Mouse (Mus musculus) MEL (cell line): ENCODE results near the gene Cdh13. TPM values are rescaled to one million over a fixed set of nuclear protein-coding genes. Genes with fewer than 3 reads are reported as not detected.

ENCODE experiments used
- DNase-seq: peaks from one replicate; pipeline ENCODE4 v3.0.0; 2011; ENCODE audit warnings: low read depth, low spot score
- H3K27ac ChIP-seq: 2 replicates; pipeline ENCODE4 v1.5.1; 2012; ENCODE audit warnings: low read depth, mild to moderate bottlenecking, control low read depth, low read length, moderate library complexity; ENCODE audit not compliant: control insufficient read depth
- H3K27me3 ChIP-seq, 2 experiments: fragments of 150-350 bp in 1 of 2; sonication (generic) in 1 of 2; 2 replicates each; pipeline ENCODE4 v1.6.1; 2012; ENCODE audit warnings: low read length in 2 of 2, mild to moderate bottlenecking in 2 of 2, improper control_type of control experiment in 1 of 2, moderate library complexity in 1 of 2; ENCODE audit not compliant: insufficient read depth in 2 of 2, control insufficient read depth in 1 of 2
- H3K36me3 ChIP-seq, 2 experiments: 2 replicates each; pipeline ENCODE4 v1.6.1; 2012 to 2014; ENCODE audit warnings: low read length in 2 of 2, improper control_type of control experiment in 1 of 2, inconsistent platforms in 1 of 2, mild to moderate bottlenecking in 1 of 2; ENCODE audit not compliant: insufficient read depth in 2 of 2, control insufficient read depth in 1 of 2
- H3K4me1 ChIP-seq, 2 experiments: fragments of 150-350 bp in 1 of 2; sonication (generic) in 1 of 2; 2 replicates each; pipeline ENCODE4 v1.6.1; 2012; ENCODE audit warnings: low read length in 2 of 2, improper control_type of control experiment in 1 of 2, mild to moderate bottlenecking in 1 of 2; ENCODE audit not compliant: insufficient read depth in 2 of 2, control insufficient read depth in 1 of 2
- H3K4me3 ChIP-seq, 2 experiments: fragments of 150-350 bp in 1 of 2; sonication (generic) in 1 of 2; 2 replicates each; pipeline ENCODE4 v1.5.1; 2012; ENCODE audit warnings: low read depth in 2 of 2, low read length in 2 of 2, mild to moderate bottlenecking in 2 of 2, moderate library complexity in 2 of 2, control low read depth in 1 of 2, improper control_type of control experiment in 1 of 2; ENCODE audit not compliant: control insufficient read depth in 1 of 2, insufficient read depth in 1 of 2
- H3K79me2 ChIP-seq: 2 replicates; pipeline ENCODE4 v1.6.1; 2012; ENCODE audit warnings: mild to moderate bottlenecking, low read length, moderate library complexity; ENCODE audit not compliant: control insufficient read depth, poor library complexity, insufficient read depth
- H3K9ac ChIP-seq: 2 replicates; pipeline ENCODE4 v1.6.1; 2012; ENCODE audit warnings: low read depth, mild to moderate bottlenecking, control low read depth, low read length, moderate library complexity; ENCODE audit not compliant: control insufficient read depth, poor library complexity, severe bottlenecking
- H3K9me3 ChIP-seq: fragments of 150-350 bp; sonication (generic); replicated peaks from 2 replicates; pipeline ENCODE4 v1.6.1; 2012; ENCODE audit warnings: mild to moderate bottlenecking, low read length, improper control_type of control experiment, moderate library complexity; ENCODE audit not compliant: insufficient read depth
- BHLHE40 ChIP-seq: IDR thresholded peaks from 2 replicates; pipeline ENCODE4 v1.6.1; 2012; ENCODE audit warnings: low read depth, mild to moderate bottlenecking, inconsistent platforms, low read length, improper control_type of control experiment, borderline replicate concordance
- CHD1 ChIP-seq: IDR thresholded peaks from 2 replicates; pipeline ENCODE4 v1.6.1; 2012; ENCODE audit warnings: low read depth, mild to moderate bottlenecking, inconsistent platforms, low read length, improper control_type of control experiment
- CHD2 ChIP-seq: IDR thresholded peaks from 2 replicates; pipeline ENCODE4 v1.6.1; 2011; ENCODE audit warnings: low read length, improper control_type of control experiment
- E2F4 ChIP-seq: IDR thresholded peaks from 2 replicates; pipeline ENCODE4 v1.6.1; 2011; ENCODE audit warnings: low read depth, low read length, improper control_type of control experiment, borderline replicate concordance
- ELF1 ChIP-seq: IDR thresholded peaks from 2 replicates; pipeline ENCODE4 v1.6.1; 2014; ENCODE audit warnings: low read depth, mild to moderate bottlenecking, inconsistent platforms, low read length, improper control_type of control experiment, moderate library complexity
- EP300 ChIP-seq, 2 experiments: IDR thresholded peaks; 2 replicates each; pipeline ENCODE4 v1.6.1; 2011; ENCODE audit warnings: improper control_type of control experiment in 2 of 2, low read length in 2 of 2, low read depth in 1 of 2, mild to moderate bottlenecking in 1 of 2
- GABPA ChIP-seq: IDR thresholded peaks from 2 replicates; pipeline ENCODE4 v1.6.1; 2012; ENCODE audit warnings: low read depth, mild to moderate bottlenecking, inconsistent platforms, low read length, improper control_type of control experiment, moderate library complexity
- JUND ChIP-seq: IDR thresholded peaks from 2 replicates; pipeline ENCODE4 v1.6.1; 2011; ENCODE audit warnings: low read depth, mild to moderate bottlenecking, improper control_type of control experiment, low read length
- KAT2A ChIP-seq: conservative IDR thresholded peaks from 2 replicates; pipeline ENCODE4 v1.6.1; 2012; ENCODE audit warnings: low read depth, low read length, improper control_type of control experiment, inconsistent platforms
- MAFK ChIP-seq: IDR thresholded peaks from 2 replicates; pipeline ENCODE4 v1.6.1; 2011; ENCODE audit warnings: low read depth, mild to moderate bottlenecking, low read length, improper control_type of control experiment, borderline replicate concordance
- MAX ChIP-seq: IDR thresholded peaks from 2 replicates; pipeline ENCODE4 v1.6.1; 2011; ENCODE audit warnings: low read length, improper control_type of control experiment
- MAZ ChIP-seq: IDR thresholded peaks from 2 replicates; pipeline ENCODE4 v1.6.1; 2012; ENCODE audit warnings: low read depth, mild to moderate bottlenecking, inconsistent platforms, low read length, improper control_type of control experiment
- MEF2A ChIP-seq: IDR thresholded peaks from 2 replicates; pipeline ENCODE4 v1.6.1; 2014; ENCODE audit warnings: low read depth, mild to moderate bottlenecking, inconsistent platforms, low read length, improper control_type of control experiment; ENCODE audit not compliant: poor library complexity, insufficient replicate concordance, severe bottlenecking; ENCODE audit errors: extremely low read depth
- MXI1 ChIP-seq: IDR thresholded peaks from 2 replicates; pipeline ENCODE4 v1.6.1; 2011; ENCODE audit warnings: mild to moderate bottlenecking, low read depth, low read length, improper control_type of control experiment
- MYB ChIP-seq: IDR thresholded peaks from 2 replicates; pipeline ENCODE4 v1.6.1; 2011; ENCODE audit warnings: mild to moderate bottlenecking, low read depth, low read length, improper control_type of control experiment
- MYC ChIP-seq: IDR thresholded peaks from 2 replicates; pipeline ENCODE4 v1.6.1; 2011; ENCODE audit warnings: low read depth, mild to moderate bottlenecking, low read length, improper control_type of control experiment, moderate library complexity
- NELFE ChIP-seq: IDR thresholded peaks from 2 replicates; pipeline ENCODE4 v1.6.1; 2011; ENCODE audit warnings: low read depth, low read length, improper control_type of control experiment
- POLR2AphosphoS5 ChIP-seq: IDR thresholded peaks from 2 replicates; pipeline ENCODE4 v1.6.1; 2012; ENCODE audit warnings: low read depth, borderline replicate concordance, mild to moderate bottlenecking, inconsistent platforms, low read length, moderate library complexity, mixed read lengths
- RAD21 ChIP-seq: IDR thresholded peaks from 2 replicates; pipeline ENCODE4 v1.6.1; 2011; ENCODE audit warnings: mild to moderate bottlenecking, low read depth, low read length, improper control_type of control experiment
- SMC3 ChIP-seq: IDR thresholded peaks from 2 replicates; pipeline ENCODE4 v1.6.1; 2011; ENCODE audit warnings: low read depth, low read length, improper control_type of control experiment
- TCF12 ChIP-seq: IDR thresholded peaks from 2 replicates; pipeline ENCODE4 v1.6.1; 2014; ENCODE audit warnings: low read depth, mild to moderate bottlenecking, inconsistent platforms, low read length, improper control_type of control experiment, moderate library complexity
- UBTF ChIP-seq: IDR thresholded peaks from 2 replicates; pipeline ENCODE4 v1.6.1; 2012; ENCODE audit warnings: low read depth, mild to moderate bottlenecking, inconsistent platforms, low read length, improper control_type of control experiment, moderate library complexity, borderline replicate concordance; ENCODE audit not compliant: insufficient read depth
- USF1 ChIP-seq: IDR thresholded peaks from 2 replicates; pipeline ENCODE4 v1.6.1; 2014; ENCODE audit warnings: low read depth, mild to moderate bottlenecking, inconsistent platforms, low read length, improper control_type of control experiment, moderate library complexity
- USF2 ChIP-seq, 2 experiments: IDR thresholded peaks; 2 replicates each; pipeline ENCODE4 v1.6.1; 2011 to 2012; ENCODE audit warnings: improper control_type of control experiment in 2 of 2, low read length in 2 of 2, borderline replicate concordance in 1 of 2, inconsistent platforms in 1 of 2, low read depth in 1 of 2, mild to moderate bottlenecking in 1 of 2; ENCODE audit not compliant: insufficient read depth in 1 of 2
- ZKSCAN1 ChIP-seq: IDR thresholded peaks from 2 replicates; pipeline ENCODE4 v1.6.1; 2012; ENCODE audit warnings: low read depth, mild to moderate bottlenecking, inconsistent platforms, low read length, improper control_type of control experiment, moderate library complexity
- ZMIZ1 ChIP-seq: IDR thresholded peaks from 2 replicates; pipeline ENCODE4 v1.6.1; 2012; ENCODE audit warnings: low read depth, mild to moderate bottlenecking, inconsistent platforms, low read length, improper control_type of control experiment, moderate library complexity
- polyA plus RNA-seq, 2 experiments: library from polyadenylated mRNA; stranded (reverse) in 1 of 2; unstranded in 1 of 2; fragments of >175 nt in 1 of 2; fragments of >200 nt in 1 of 2; gene quantifications; 2 replicates each; pipeline versions ENCODE4 v1.2.1 to v1.2.4; 2012; ENCODE audit warnings: low replicate concordance in 2 of 2, low read depth in 1 of 2; ENCODE audit not compliant: insufficient read length in 2 of 2, insufficient read depth in 1 of 2, missing spikeins in 1 of 2
- total RNA-seq: library from RNA; depleted of rRNA; stranded (reverse); fragments of 300-350 nt; gene quantifications from 2 replicates; pipeline ENCODE4 v1.2.3, GENCODE M21; 2012

Gene Cdh13
- total and polyA plus RNA-seq, 3 experiments: not detected

DNA sequence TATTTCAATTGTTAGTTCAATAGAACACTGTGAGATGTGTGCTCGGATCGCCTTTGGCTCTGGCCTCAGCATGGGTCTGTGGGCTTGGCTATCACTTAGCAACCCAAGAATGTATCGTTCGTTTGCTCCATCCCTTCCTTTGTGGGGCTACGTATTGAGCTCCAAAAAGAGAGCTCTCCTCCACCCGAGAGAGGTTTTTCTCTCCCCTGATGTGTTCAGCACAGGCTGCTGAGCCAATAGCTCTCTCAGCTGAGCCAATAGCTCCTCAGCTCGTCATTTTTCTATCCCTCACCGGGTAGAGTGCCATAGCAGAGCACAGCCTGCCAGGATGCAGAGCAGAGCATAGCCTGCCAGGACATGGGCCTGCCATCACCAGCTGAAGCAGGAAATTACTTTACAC lies 345.2 kb downstream of the Cdh13 start:
- H3K36me3 ChIP-seq: no peaks in the 10 kb centered on the region
- H3K4me1 ChIP-seq: no peaks in the 10 kb centered on the region
- no peaks in the 10 kb centered on the region for H3K27me3 ChIP-seq
- H3K27ac ChIP-seq: no peak overlapping the region
- H3K79me2 ChIP-seq: no peaks in the 10 kb centered on the region
- no peak overlapping the region for H3K4me3 ChIP-seq
- no peaks in the 10 kb centered on the region for H3K9me3 ChIP-seq
- no peak overlapping the region for H3K9ac ChIP-seq
- DNase-seq: no peak
- TF ChIP-seq BHLHE40: no peak
- TF ChIP-seq EP300 (IDR thresholded peaks at IDR 0.05; ENCODE audit: low read depth in 1 of 2, low read length in 2 of 2): no peak
- no peak for TF ChIP-seq MAX
- TF ChIP-seq MAZ: no peak
- no peak for TF ChIP-seq MYB
- TF ChIP-seq JUND: no peak
- no peak for TF ChIP-seq TCF12
- no peak for TF ChIP-seq ZMIZ1
- no peak for TF ChIP-seq ZKSCAN1
- no peak for TF ChIP-seq MEF2A
- TF ChIP-seq RAD21: no peak
- no peak for TF ChIP-seq UBTF
- TF ChIP-seq KAT2A: no peak
- TF ChIP-seq MAFK: no peak

DNA sequence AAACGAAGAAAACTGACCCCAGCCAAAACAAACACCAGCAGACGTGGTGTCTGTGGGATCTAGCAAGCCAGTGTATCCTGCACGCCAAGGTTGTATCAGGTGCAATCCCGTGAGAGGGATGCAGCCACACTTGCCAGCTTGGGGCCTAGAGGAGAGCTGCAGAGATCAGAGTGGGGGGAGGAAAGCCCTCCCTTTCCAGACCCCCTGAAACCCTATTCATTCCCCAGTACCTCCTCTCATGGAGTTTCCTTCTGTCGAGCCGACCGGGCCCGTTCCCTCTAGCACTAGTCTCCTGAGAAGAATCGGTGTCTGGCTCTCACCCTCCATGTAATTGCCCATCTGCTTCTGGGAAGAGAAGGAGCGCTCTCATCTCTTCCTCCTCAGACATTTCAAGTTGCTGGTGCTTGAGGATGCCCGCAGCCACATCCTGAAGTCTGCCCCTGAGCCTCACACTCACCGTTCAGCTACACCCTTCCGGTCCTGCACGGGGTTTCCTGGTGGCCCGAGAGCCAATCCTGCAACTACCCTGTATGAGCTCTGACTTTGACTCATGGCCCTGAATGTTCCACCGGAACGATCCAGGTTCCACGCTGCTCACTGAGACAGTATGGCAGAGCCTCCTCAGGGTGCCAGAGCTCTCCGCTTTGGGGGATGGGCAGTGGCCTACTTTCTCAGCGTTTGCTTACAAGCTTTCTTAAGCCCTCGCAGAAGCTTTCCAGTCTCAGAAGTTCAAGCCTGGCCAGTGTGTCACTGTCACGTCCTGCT lies 351.9 kb downstream of the Cdh13 start:
- Histone ChIP-seq H3K9me3 (no peaks in the 10 kb centered on the region), H3K27me3 (no peaks in the 10 kb centered on the region), H3K27ac (no peak overlapping the region), H3K4me3 (no peak overlapping the region), H3K79me2 (no peaks in the 10 kb centered on the region)
- DNase-seq: no peak
- no peak for TF ChIP-seq UBTF
- no peak for TF ChIP-seq TCF12
- TF ChIP-seq USF1: no peak
- no peak for TF ChIP-seq RAD21
- no peak for TF ChIP-seq KAT2A
- no peak for TF ChIP-seq ELF1
- TF ChIP-seq ZMIZ1: no peak
- TF ChIP-seq CHD2: no peak
- TF ChIP-seq ZKSCAN1: no peak
- no peak for TF ChIP-seq MYC
- no peak for TF ChIP-seq E2F4
- TF ChIP-seq NELFE: no peak
- no peak for TF ChIP-seq USF2 (IDR thresholded peaks at IDR 0.05; ENCODE audit: borderline replicate concordance in 1 of 2, insufficient read depth in 1 of 2, low read depth in 1 of 2, low read length in 2 of 2)
- no peak for TF ChIP-seq POLR2AphosphoS5
- no peak for TF ChIP-seq MEF2A
- TF ChIP-seq CHD1: no peak
- TF ChIP-seq SMC3: no peak
- TF ChIP-seq MXI1: no peak
- no peak for TF ChIP-seq GABPA
- TF ChIP-seq, all 39 proteins: peak for 0
- Histone ChIP-seq H3K9ac (no peak overlapping the region), H3K36me3 (no peaks in the 10 kb centered on the region), H3K4me1 (no peaks in the 10 kb centered on the region)
